Mouse (Mus musculus) embryo, embryonic 10 days (tissue): ENCODE measurements around the gene Abcc8.

ENCODE experiments used
- DNase-seq: peaks from one replicate; pipeline ENCODE4 v3.0.0-alpha.2; 2015; ENCODE audit warnings: low spot score

Gene Abcc8

GRCm38 (mm10) chr7:46154498-46155488 lies 25.0 kb downstream of the Abcc8 start:
- DNase-seq: peak; percentile 48

- DNase-seq: no peak
Measured at GRCm38 (mm10) chr7:46152819-46153351, 26.9 kb downstream of the Abcc8 start.

- no peak for DNase-seq
Measured at GRCm38 (mm10) chr7:46147417-46147816, 32.4 kb downstream of the Abcc8 start.

GRCm38 (mm10) chr7:46146675-46147308 lies 33.0 kb downstream of the Abcc8 start:
- DNase-seq: no peak

- DNase-seq: no peak
Measured at GRCm38 (mm10) chr7:46144061-46144460, 35.8 kb downstream of the Abcc8 start.

GRCm38 (mm10) chr7:46138329-46138930 lies 41.4 kb downstream of the Abcc8 start:
- DNase-seq: peak; percentile 30

GRCm38 (mm10) chr7:46133858-46134257 lies 46.0 kb downstream of the Abcc8 start:
- DNase-seq: no peak

- no peak for DNase-seq
Measured at GRCm38 (mm10) chr7:46132229-46132628, 47.6 kb downstream of the Abcc8 start.

- no peak for DNase-seq
Measured at GRCm38 (mm10) chr7:46131806-46132205, 48.0 kb downstream of the Abcc8 start.

- DNase-seq: no peak
Measured at GRCm38 (mm10) chr7:46131266-46131665, 48.6 kb downstream of the Abcc8 start.

GRCm38 (mm10) chr7:46130723-46131122 lies 49.1 kb downstream of the Abcc8 start:
- no peak for DNase-seq

- no peak for DNase-seq
Measured at GRCm38 (mm10) chr7:46129463-46130179, 50.2 kb downstream of the Abcc8 start.

GRCm38 (mm10) chr7:46128196-46128595 lies 51.6 kb downstream of the Abcc8 start:
- DNase-seq: peak; percentile 38

- DNase-seq: no peak
Measured at GRCm38 (mm10) chr7:46125340-46125739, 54.5 kb downstream of the Abcc8 start.

GRCm38 (mm10) chr7:46124460-46124859 lies 55.4 kb downstream of the Abcc8 start:
- DNase-seq: no peak

- peak; percentile 58 for DNase-seq
Measured at GRCm38 (mm10) chr7:46122964-46123363, 56.9 kb downstream of the Abcc8 start.

GRCm38 (mm10) chr7:46117035-46117434 lies 62.8 kb downstream of the Abcc8 start:
- no peak for DNase-seq

GRCm38 (mm10) chr7:46116118-46116581 lies 63.7 kb downstream of the Abcc8 start:
- DNase-seq: peak; percentile 29

GRCm38 (mm10) chr7:46113435-46113834 lies 66.4 kb downstream of the Abcc8 start:
- no peak for DNase-seq

- no peak for DNase-seq
Measured at GRCm38 (mm10) chr7:46111938-46112337, 67.9 kb downstream of the Abcc8 start.

- no peak for DNase-seq
Measured at GRCm38 (mm10) chr7:46111212-46111817, 68.5 kb downstream of the Abcc8 start.
